Mouse (Mus musculus) midbrain, embryonic 13.5 days (tissue): ENCODE measurements around the gene Mad1l1. TPM values are rescaled to one million over a fixed set of nuclear protein-coding genes. Genes with fewer than 3 reads are reported as not detected.
A peak's percentile ranks its signal among the peaks of the same experiment; 100 is the strongest.

Source experiments
- ATAC-seq: fragments of 200-750 bp; cut with Nextera tagmentation; 2 replicates; pipeline ENCODE4 v1.8.0; 2017; ENCODE audit warnings: mild to moderate bottlenecking, moderate TSS enrichment, moderate library complexity
- H3K27ac ChIP-seq: fragments of 300-500 bp; sonication (generic); 2 replicates; pipeline ENCODE4 v1.5.1; 2015; ENCODE audit warnings: inconsistent platforms, mild to moderate bottlenecking, moderate library complexity
- H3K27me3 ChIP-seq: fragments of 300-500 bp; sonication (generic); 2 replicates; pipeline ENCODE4 v1.6.1; 2015; ENCODE audit warnings: mild to moderate bottlenecking, inconsistent platforms
- H3K36me3 ChIP-seq: fragments of 300-500 bp; sonication (generic); 2 replicates; pipeline ENCODE4 v1.6.1; 2015; ENCODE audit warnings: mild to moderate bottlenecking, inconsistent platforms
- H3K4me1 ChIP-seq: fragments of 300-500 bp; sonication (generic); replicated peaks from 2 replicates; pipeline ENCODE4 v1.6.1; 2015; ENCODE audit warnings: inconsistent platforms
- H3K4me2 ChIP-seq: fragments of 300-500 bp; sonication (generic); replicated peaks from 2 replicates; pipeline ENCODE4 v1.6.1; 2015; ENCODE audit warnings: moderate library complexity, mild to moderate bottlenecking, inconsistent platforms
- H3K4me3 ChIP-seq: fragments of 300-500 bp; sonication (generic); replicated peaks from 2 replicates; pipeline ENCODE4 v1.5.1; 2015; ENCODE audit warnings: mild to moderate bottlenecking, inconsistent platforms
- H3K9ac ChIP-seq: fragments of 300-500 bp; sonication (generic); replicated peaks from 2 replicates; pipeline ENCODE4 v1.6.1; 2015; ENCODE audit warnings: mild to moderate bottlenecking, inconsistent platforms
- H3K9me3 ChIP-seq: fragments of 300-500 bp; sonication (generic); 2 replicates; pipeline ENCODE4 v1.6.1; 2016; ENCODE audit warnings: mild to moderate bottlenecking, inconsistent platforms
- whole genome bisulfite sequencing: fragments of 180-500 bp; shearing (Covaris S2); methylation state at CpG from one replicate; pipeline ENCODE4 v1.1.7; 2015; 5-methylcytosine and 5-hydroxymethylcytosine counted together
- polyA plus RNA-seq: library from polyadenylated mRNA; unstranded; fragments of >200 nt; fragmentation: Nextera tagmentation; extraction: Ambion mirVana; gene quantifications from 2 replicates; pipeline ENCODE4 v1.2.1, GENCODE M21; 2015

Gene Mad1l1
- polyA plus RNA-seq, 1 experiment from 2014 or later: 39.7 TPM

DNA sequence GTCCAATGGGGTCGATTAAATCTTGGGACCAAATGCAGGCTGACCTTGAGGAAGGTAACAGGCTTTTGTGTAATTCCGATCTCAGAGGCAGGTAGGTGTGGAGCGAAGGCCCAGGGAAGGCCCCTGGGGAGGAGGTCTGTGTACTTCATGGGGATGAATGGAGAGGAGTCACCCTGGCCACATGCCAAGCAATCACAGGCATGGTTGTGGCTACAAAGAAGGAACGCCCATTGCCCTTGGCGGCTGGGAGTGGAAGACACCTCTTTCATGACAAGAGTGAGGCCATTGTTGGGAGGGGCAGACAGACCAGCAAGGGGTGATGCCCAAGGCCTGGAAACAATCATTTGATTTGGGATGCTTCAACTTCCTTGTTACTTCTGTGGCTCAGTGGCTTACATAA, 252.8 kb downstream of the Mad1l1 start:
- 77% methylated on average over 5 of the region's 5 CpGs for WGBS
- Histone ChIP-seq H3K4me1 (peaks cover 18% of the 10 kb centered on the region), H3K9me3 (no peaks in the 10 kb centered on the region), H3K27ac (no peak overlapping the region), H3K4me2 (no peak overlapping the region), H3K36me3 (0 out of 2 replicates have a peak, but pooled peaks cover 15% of the 10 kb centered on the region), H3K27me3 (no peaks in the 10 kb centered on the region), H3K9ac (no peak overlapping the region), H3K4me3 (no peak overlapping the region)
- no peak for ATAC-seq

DNA sequence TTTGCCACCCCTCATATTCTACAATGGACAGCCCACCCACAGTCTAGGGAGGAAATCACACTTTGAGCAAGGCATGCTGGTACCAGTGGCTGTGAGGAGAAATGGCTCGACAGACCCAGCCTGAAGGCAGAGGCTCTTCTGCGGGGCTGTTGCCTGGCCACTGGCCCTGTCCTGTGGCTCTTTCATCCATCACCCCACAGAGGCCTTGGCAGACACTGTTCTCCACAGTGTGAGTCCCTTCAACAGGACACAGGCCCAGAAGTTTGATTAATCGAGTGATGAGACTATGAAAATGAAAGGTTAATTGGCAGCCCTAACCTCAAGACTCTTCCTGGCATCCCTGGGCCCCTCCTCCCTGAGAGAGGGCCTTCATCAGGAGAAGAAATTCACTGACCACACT, 253.3 kb downstream of the Mad1l1 start:
- no peak for ATAC-seq
- no peaks in the 10 kb centered on the region for H3K27me3 ChIP-seq
- WGBS: 80% methylated on average over 3 of the region's 3 CpGs
- H3K27ac ChIP-seq: no peak overlapping the region
- no peak overlapping the region for H3K9ac ChIP-seq
- no peak overlapping the region for H3K4me3 ChIP-seq
- no peaks in the 10 kb centered on the region for H3K9me3 ChIP-seq
- H3K4me1 ChIP-seq: peaks cover 13% of the 10 kb centered on the region
- H3K4me2 ChIP-seq: no peak overlapping the region
- 0 out of 2 replicates have a peak, but pooled peaks cover 15% of the 10 kb centered on the region for H3K36me3 ChIP-seq

DNA sequence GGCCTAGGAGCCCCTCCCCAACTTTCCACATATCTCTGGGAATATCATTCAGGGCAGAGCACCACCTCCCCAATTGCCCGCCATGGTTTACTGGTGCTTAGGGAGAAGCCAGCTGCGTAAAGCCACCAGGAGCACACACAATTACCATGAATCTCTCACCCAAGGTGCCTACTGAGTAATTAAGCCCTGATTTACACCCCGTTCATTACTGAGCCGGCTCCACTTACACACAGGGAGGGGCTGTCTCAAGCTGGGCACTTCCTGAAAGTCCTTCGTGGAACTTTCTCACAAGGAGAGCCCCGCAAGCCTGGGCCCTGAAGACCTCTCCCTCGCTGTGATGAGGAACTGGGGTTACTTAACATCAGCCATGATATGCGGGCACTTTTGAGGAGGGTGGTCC, 254.6 kb downstream of the Mad1l1 start:
- H3K4me3 ChIP-seq: no peak overlapping the region
- H3K36me3 ChIP-seq: 0 out of 2 replicates have a peak, but pooled peaks cover 15% of the 10 kb centered on the region
- no peak overlapping the region for H3K9ac ChIP-seq
- no peaks in the 10 kb centered on the region for H3K27me3 ChIP-seq
- H3K4me1 ChIP-seq: peaks cover 13% of the 10 kb centered on the region
- no peak for ATAC-seq
- H3K27ac ChIP-seq: no peak overlapping the region
- H3K9me3 ChIP-seq: no peaks in the 10 kb centered on the region
- H3K4me2 ChIP-seq: no peak overlapping the region
- 83% methylated on average over 8 of the region's 8 CpGs for WGBS

- ATAC-seq: no peak
- H3K4me3 ChIP-seq: no peak overlapping the region
- H3K36me3 ChIP-seq: 0 out of 2 replicates have a peak, but pooled peaks cover 15% of the 10 kb centered on the region
- no peak overlapping the region for H3K9ac ChIP-seq
- H3K27ac ChIP-seq: no peak overlapping the region
- H3K4me1 ChIP-seq: peaks cover 18% of the 10 kb centered on the region
- no peaks in the 10 kb centered on the region for H3K9me3 ChIP-seq
- H3K27me3 ChIP-seq: no peaks in the 10 kb centered on the region
- no peak overlapping the region for H3K4me2 ChIP-seq
Measured at GRCm38 (mm10) chr5:140066281-140066680, 255.1 kb downstream of the Mad1l1 start.

DNA sequence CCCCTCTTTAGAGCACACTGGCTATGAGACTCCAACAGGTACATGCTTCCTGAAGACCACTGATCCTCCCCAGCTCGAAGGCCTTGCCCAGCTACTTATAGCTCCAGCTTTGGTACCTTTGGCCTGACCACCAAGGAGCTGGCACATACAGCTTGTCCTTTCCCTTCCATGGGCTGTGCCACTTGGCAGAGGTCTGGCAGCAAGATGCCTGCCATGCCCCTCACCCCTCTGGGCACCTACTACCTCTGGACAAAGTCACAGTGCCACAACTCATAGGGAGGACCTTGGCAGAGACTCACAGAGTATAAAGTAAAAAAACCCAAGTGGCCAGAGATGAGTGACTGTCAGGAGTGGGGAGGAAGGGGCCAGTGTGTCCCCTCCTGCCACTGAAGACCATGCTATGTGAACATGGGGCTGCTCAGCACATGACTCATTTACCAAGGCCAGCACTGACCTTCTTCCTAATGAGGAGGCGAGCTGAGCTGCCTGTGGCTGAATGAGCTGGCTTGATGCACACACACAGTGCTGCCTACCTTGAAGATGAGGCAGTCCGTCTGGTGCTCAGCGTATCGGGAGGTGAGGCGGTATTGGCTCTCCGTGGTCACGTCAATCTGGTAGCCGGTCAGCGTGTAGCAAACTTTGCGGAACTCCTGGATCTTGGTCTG, 255.9 kb downstream of the Mad1l1 start:
- Histone ChIP-seq H3K36me3 (0 out of 2 replicates have a peak, but pooled peaks cover 15% of the 10 kb centered on the region), H3K4me3 (no peak overlapping the region), H3K27me3 (no peaks in the 10 kb centered on the region), H3K4me1 (peaks cover 21% of the 10 kb centered on the region), H3K27ac (no peak overlapping the region), H3K9ac (no peak overlapping the region), H3K4me2 (no peak overlapping the region), H3K9me3 (no peaks in the 10 kb centered on the region)
- ATAC-seq: no peak
- WGBS: 96% methylated on average over 11 of the region's 11 CpGs

DNA sequence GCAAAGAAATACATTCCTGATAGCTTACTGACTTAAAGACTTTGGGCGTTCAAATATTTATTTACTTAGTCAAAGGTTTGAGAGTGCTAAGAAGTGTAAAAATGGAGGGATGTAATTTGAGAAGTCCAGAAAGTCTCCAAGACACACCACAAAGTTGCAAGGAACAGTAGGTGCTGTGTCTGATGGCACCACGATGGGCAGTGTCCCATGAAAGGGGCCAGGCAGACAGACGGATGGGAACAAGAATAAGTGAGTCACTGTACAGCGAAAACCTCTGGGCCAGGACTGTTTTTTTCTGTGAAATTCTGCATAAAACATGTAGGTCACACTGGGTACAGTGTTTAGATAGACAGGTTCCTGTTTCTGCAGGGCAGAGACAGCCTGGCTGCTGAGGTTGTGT, 256.8 kb downstream of the Mad1l1 start:
- Histone ChIP-seq H3K9ac (no peak overlapping the region), H3K9me3 (no peaks in the 10 kb centered on the region), H3K4me2 (no peak overlapping the region), H3K4me3 (no peak overlapping the region), H3K27me3 (no peaks in the 10 kb centered on the region), H3K4me1 (peaks cover 21% of the 10 kb centered on the region), H3K36me3 (0 out of 2 replicates have a peak, but pooled peaks cover 15% of the 10 kb centered on the region), H3K27ac (no peak overlapping the region)
- ATAC-seq: no peak
- 90% methylated on average over 4 of the region's 4 CpGs for WGBS

- no peak overlapping the region for H3K4me3 ChIP-seq
- no peaks in the 10 kb centered on the region for H3K9me3 ChIP-seq
- no peak overlapping the region for H3K4me2 ChIP-seq
- H3K27ac ChIP-seq: no peak overlapping the region
- no peak for ATAC-seq
- H3K9ac ChIP-seq: no peak overlapping the region
- H3K27me3 ChIP-seq: no peaks in the 10 kb centered on the region
- 95% methylated on average over 3 of the region's 3 CpGs for WGBS
- peaks cover 14% of the 10 kb centered on the region for H3K4me1 ChIP-seq
- H3K36me3 ChIP-seq: 0 out of 2 replicates have a peak, but pooled peaks cover 15% of the 10 kb centered on the region
Measured at GRCm38 (mm10) chr5:140062828-140063227, 258.5 kb downstream of the Mad1l1 start.

DNA sequence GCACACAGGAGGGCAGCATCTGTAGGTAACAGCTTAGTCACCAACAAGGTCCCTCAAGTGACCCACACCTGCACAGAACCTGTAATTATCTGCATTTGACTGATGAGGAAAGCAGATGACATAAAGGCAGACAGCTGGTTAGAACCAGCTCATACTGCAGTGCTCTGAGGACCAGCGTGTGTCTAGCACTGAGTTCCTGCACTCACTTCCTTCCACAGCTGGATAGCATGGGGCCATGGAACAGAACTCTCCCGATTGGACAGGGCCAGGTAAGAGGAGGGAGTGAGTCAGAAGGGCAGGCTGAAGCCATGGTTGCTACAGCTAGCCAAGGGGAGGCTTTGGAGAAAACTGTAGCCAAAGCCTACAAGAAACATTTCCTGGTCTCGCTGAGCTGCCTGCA, 259.0 kb downstream of the Mad1l1 start:
- Histone ChIP-seq H3K4me1 (peaks cover 14% of the 10 kb centered on the region), H3K4me3 (no peak overlapping the region), H3K36me3 (0 out of 2 replicates have a peak, but pooled peaks cover 15% of the 10 kb centered on the region), H3K9me3 (no peaks in the 10 kb centered on the region), H3K27ac (no peak overlapping the region), H3K4me2 (no peak overlapping the region), H3K9ac (no peak overlapping the region), H3K27me3 (no peaks in the 10 kb centered on the region)
- 75% methylated on average over 3 of the region's 3 CpGs for WGBS
- ATAC-seq: no peak

DNA sequence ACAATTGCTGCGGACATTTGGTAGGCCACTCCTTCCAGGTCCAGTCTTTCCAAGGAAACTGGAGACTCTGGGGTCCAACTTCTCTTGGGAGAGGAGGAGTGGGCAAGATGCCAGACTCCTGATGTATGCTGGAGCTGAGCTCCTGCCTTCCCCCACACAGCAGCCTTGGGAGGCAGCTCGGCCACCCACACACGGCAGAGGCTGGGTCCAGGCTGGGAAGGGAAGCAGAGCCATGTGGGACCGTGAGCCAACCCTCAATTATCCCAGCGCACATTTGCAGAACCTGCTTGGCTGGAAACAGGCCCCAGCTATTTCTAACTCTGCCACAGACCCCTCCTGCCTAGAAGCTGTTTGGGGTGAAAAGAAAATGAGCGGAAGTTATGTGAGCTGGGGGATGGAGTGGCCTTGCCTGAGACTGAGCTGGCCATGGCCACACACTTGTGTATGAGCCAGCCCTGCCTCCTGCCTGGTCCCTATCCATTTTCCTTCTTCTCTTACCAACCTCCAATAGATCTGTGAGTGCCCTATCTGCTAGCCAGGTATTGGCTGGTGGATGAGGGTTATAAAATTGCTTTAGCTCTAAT, 260.0 kb downstream of the Mad1l1 start:
- ATAC-seq: 0 out of 2 replicates have a peak, but pooled peaks have one; percentile 55
- Histone ChIP-seq H3K4me1 (peaks cover 14% of the 10 kb centered on the region), H3K27ac (no peak overlapping the region), H3K4me2 (no peak overlapping the region), H3K9ac (no peak overlapping the region), H3K27me3 (no peaks in the 10 kb centered on the region), H3K9me3 (no peaks in the 10 kb centered on the region), H3K4me3 (no peak overlapping the region), H3K36me3 (0 out of 2 replicates have a peak, but pooled peaks cover 15% of the 10 kb centered on the region)
- WGBS: 69% methylated on average over 6 of the region's 6 CpGs

DNA sequence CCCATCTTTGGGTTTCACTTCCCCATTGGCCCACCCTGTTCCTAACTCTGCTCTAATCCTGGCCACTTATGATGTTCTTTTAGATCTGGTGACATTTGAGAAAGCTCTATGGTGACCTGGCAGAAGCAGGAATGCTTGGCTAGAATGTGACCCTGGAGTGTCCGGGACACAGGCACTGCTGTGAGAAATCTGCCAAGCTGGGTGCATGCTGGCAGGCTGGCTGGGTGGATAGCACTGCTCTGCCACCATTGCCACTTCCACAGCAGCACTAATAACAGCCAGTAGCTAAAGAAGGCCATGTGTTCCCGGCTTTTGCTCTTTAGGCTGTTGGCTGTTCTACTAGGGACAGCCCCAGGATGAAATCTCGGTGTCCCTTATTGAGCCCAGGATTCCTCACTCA, 265.1 kb downstream of the Mad1l1 start:
- Histone ChIP-seq H3K9me3 (no peaks in the 10 kb centered on the region), H3K27ac (no peak overlapping the region), H3K4me3 (no peak overlapping the region), H3K9ac (no peak overlapping the region), H3K4me2 (no peak overlapping the region), H3K27me3 (no peaks in the 10 kb centered on the region), H3K36me3 (no peaks in the 10 kb centered on the region), H3K4me1 (peaks cover 4% of the 10 kb centered on the region)
- ATAC-seq: no peak
- WGBS: 92% methylated on average over 3 of the region's 3 CpGs

GRCm38 (mm10) chr5:140055431-140055830, 265.9 kb downstream of the Mad1l1 start:
- no peak for ATAC-seq
- Histone ChIP-seq H3K27ac (no peak overlapping the region), H3K4me2 (no peak overlapping the region), H3K9me3 (no peaks in the 10 kb centered on the region), H3K4me3 (no peak overlapping the region), H3K4me1 (no peaks in the 10 kb centered on the region), H3K27me3 (no peaks in the 10 kb centered on the region), H3K36me3 (no peaks in the 10 kb centered on the region), H3K9ac (no peak overlapping the region)
- 80% methylated on average over 3 of the region's 3 CpGs for WGBS

GRCm38 (mm10) chr5:140053626-140054025, 267.7 kb downstream of the Mad1l1 start:
- Histone ChIP-seq H3K4me2 (no peak overlapping the region), H3K36me3 (no peaks in the 10 kb centered on the region), H3K4me1 (no peaks in the 10 kb centered on the region), H3K9me3 (no peaks in the 10 kb centered on the region), H3K27ac (no peak overlapping the region), H3K4me3 (no peak overlapping the region), H3K27me3 (no peaks in the 10 kb centered on the region), H3K9ac (no peak overlapping the region)
- no peak for ATAC-seq
- 85% methylated on average over 3 of the region's 3 CpGs for WGBS
